Mouse (Mus musculus) E14TG2a.4 (cell line): Measurements from ENCODE around the gene Hmbs.

ENCODE experiments used
- H3K27me3 ChIP-seq: 2 replicates; pipeline ENCODE4 v1.6.1; 2014; ENCODE audit warnings: low read length, control low read depth; ENCODE audit not compliant: insufficient read depth
- H3K36me3 ChIP-seq: 2 replicates; pipeline ENCODE4 v1.6.1; 2014; ENCODE audit warnings: low read length, control low read depth; ENCODE audit not compliant: insufficient read depth
- H3K4me1 ChIP-seq: replicated peaks from 2 replicates; pipeline ENCODE4 v1.6.1; 2014; ENCODE audit warnings: low read depth, low read length, control low read depth
- H3K4me3 ChIP-seq: replicated peaks from 2 replicates; pipeline ENCODE4 v1.5.1; 2014; ENCODE audit warnings: mild to moderate bottlenecking, low read length
- H3K9me3 ChIP-seq: 2 replicates; pipeline ENCODE4 v1.6.1; 2014; ENCODE audit warnings: low read length, control low read depth
- CTCF ChIP-seq: conservative IDR thresholded peaks from 2 replicates; pipeline ENCODE4 v1.5.1; 2014; ENCODE audit warnings: low read length
- NANOG ChIP-seq: IDR thresholded peaks from 2 replicates; pipeline ENCODE4 v1.6.1; 2014; ENCODE audit warnings: borderline replicate concordance, low read length, mixed read lengths
- POU5F1 ChIP-seq: IDR thresholded peaks from 2 replicates; pipeline ENCODE4 v1.6.1; 2014; ENCODE audit warnings: low read length, borderline replicate concordance

Gene Hmbs

GRCm38 (mm10) chr9:44319887-44320798 lies 23.9 kb downstream of the Hmbs start, which contains the start of gene C2cd2l:
C2cd2l (minus strand) TSS chr9:44320285.
- Histone ChIP-seq H3K9me3 (no peaks in the 10 kb centered on the region), H3K36me3 (peaks cover 19% of the 10 kb centered on the region), H3K4me3 (peak within 1 kb of the TSS; percentile 97), H3K27me3 (peaks cover 45% of the 10 kb centered on the region), H3K4me1 (peaks cover 65% of the 10 kb centered on the region)
- no peak for TF ChIP-seq POU5F1
- no peak for TF ChIP-seq NANOG
- TF ChIP-seq CTCF: no peak

DNA sequence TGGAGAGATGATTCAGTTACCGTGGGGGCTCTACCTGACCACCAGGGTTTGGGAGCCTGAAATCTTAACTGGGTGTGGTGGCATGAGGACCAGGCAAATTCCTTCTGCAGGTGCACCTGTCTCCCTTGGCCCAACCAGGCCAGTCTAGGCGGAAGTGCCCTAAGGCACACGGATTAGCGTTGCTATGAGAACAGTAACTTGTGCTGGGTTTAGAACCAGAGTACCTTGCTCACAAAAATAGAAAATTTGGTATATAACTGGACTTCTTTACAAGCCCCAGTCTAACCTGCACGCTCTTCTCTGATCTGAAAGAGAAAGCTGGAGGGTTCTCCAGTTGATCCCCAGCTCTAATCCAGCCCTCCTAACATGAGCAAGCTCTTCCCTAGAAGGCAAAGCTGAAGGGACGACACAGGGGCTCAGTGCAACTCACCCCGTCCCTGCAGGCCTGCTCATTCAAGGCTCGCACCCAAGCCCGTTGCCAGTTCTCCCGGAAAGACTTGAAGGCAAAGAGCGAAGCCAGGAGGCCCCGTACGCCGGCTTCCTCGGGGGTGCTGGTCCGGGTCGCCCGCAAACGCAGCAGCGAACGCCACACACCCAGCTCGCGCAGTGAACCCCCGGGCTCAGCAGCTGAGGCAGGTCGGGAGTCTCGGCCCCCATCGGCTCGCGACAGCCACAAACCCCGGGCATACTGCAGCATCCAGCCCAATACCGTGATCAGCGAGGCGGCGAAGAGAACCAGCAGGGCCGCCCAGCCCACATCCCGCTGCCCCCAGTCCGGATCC lies 24.7 kb downstream of the Hmbs start:
- H3K4me1 ChIP-seq: peaks cover 69% of the 10 kb centered on the region
- peaks cover 53% of the 10 kb centered on the region for H3K27me3 ChIP-seq
- TF ChIP-seq NANOG: no peak
- TF ChIP-seq POU5F1: no peak
- no peak for TF ChIP-seq CTCF
- H3K36me3 ChIP-seq: peaks cover 28% of the 10 kb centered on the region
- peak overlapping the region; percentile 97 for H3K4me3 ChIP-seq
- H3K9me3 ChIP-seq: no peaks in the 10 kb centered on the region

GRCm38 (mm10) chr9:44318826-44319095 lies 25.3 kb downstream of the Hmbs start:
- H3K4me3 ChIP-seq: peak overlapping the region; percentile 97
- H3K9me3 ChIP-seq: no peaks in the 10 kb centered on the region
- no peak for TF ChIP-seq POU5F1
- TF ChIP-seq CTCF: no peak
- TF ChIP-seq NANOG: no peak
- H3K36me3 ChIP-seq: peaks cover 30% of the 10 kb centered on the region
- H3K27me3 ChIP-seq: peaks cover 58% of the 10 kb centered on the region
- H3K4me1 ChIP-seq: peaks cover 71% of the 10 kb centered on the region

DNA sequence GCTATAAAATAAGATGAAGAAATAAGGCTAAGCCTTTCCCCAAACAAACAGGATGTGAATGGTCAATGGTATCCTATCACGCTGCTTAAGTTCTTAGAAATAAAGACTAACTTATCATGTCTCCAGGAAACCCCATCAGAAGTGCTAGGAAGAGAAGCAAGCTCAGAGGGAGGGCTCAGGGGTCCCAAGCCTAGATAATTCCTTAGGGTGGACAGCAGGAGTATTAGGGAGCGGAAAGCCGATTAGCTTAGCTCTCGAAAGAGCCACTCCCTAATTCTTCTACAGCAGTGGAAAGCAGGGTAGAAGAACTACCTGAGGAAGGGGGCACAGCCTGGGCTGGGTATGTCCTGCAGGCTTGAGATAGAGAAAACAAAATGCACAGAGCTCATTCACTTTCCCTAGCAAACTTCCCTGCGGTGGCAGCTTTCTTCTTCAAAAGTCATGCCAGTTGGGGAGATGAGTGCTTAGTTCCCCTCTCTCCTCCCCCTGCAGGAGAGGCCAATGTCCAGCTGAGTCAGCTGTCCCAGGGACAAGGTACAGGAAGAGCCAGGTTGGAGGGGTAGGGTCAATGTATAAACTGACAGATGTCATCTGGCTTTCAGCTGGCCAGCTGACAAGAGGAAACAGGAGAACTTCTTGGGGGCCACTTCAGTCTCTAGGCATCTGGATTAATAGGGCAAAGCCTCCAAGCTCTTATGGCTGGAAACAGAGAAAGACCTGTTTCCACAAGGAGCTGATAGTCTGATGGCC lies 25.8 kb downstream of the Hmbs start:
- H3K4me3 ChIP-seq: no peak overlapping the region
- peaks cover 73% of the 10 kb centered on the region for H3K4me1 ChIP-seq
- H3K36me3 ChIP-seq: peaks cover 35% of the 10 kb centered on the region
- H3K27me3 ChIP-seq: peaks cover 64% of the 10 kb centered on the region
- H3K9me3 ChIP-seq: no peaks in the 10 kb centered on the region
- TF ChIP-seq NANOG: no peak
- TF ChIP-seq POU5F1: no peak
- TF ChIP-seq CTCF: no peak

DNA sequence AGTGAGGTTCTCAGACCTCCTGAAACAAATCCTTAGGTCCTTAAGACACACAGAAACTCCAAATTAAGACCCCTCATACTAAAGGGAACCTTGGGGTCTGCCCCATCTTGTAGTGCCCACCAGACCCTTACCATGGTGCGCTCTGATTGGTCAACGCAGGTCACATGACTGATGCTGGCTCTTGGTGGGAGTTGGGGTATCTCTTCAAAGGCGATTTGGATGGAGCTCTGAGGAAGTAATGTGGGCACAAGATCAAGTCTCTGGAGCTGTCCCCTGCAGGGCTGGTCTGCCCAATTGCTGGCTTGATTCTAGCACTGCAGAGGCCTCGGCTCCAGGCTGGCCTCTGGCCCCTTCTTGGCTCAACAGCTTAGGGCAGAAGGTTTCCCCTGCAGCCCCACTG lies 26.6 kb downstream of the Hmbs start:
- TF ChIP-seq CTCF: no peak
- TF ChIP-seq POU5F1: no peak
- TF ChIP-seq NANOG: no peak
- Histone ChIP-seq H3K4me3 (no peak overlapping the region), H3K9me3 (no peaks in the 10 kb centered on the region), H3K27me3 (peaks cover 72% of the 10 kb centered on the region), H3K4me1 (peaks cover 69% of the 10 kb centered on the region), H3K36me3 (peaks cover 38% of the 10 kb centered on the region)

DNA sequence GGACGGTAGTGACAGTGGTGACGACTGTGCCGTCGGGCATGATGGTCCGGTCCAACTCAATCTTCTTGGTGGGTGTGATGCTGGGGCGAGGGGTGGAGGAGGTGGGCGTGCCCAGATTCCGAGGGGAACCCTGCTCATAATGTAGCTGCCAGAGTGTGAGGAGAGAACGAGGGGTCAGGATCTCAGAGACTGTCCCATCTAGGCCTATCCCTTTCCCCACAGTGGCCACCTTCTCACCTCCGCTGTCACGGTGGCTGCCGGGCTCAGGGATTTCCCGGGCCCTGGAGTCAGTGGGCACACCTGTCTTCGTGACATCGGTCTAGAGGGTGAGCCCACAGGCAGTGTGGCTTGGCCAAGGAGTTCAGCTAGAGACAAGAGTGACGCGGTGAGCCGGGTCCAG lies 29.1 kb downstream of the Hmbs start:
- no peak for TF ChIP-seq NANOG
- TF ChIP-seq POU5F1: no peak
- no peak for TF ChIP-seq CTCF
- H3K4me1 ChIP-seq: peaks cover 75% of the 10 kb centered on the region
- peaks cover 87% of the 10 kb centered on the region for H3K27me3 ChIP-seq
- no peaks in the 10 kb centered on the region for H3K9me3 ChIP-seq
- peaks cover 38% of the 10 kb centered on the region for H3K36me3 ChIP-seq
- H3K4me3 ChIP-seq: no peak overlapping the region

- H3K4me1 ChIP-seq: peaks cover 79% of the 10 kb centered on the region
- H3K27me3 ChIP-seq: peaks cover 85% of the 10 kb centered on the region
- no peak overlapping the region for H3K4me3 ChIP-seq
- H3K9me3 ChIP-seq: no peaks in the 10 kb centered on the region
- TF ChIP-seq NANOG (no peak), CTCF (no peak), POU5F1 (no peak)
- H3K36me3 ChIP-seq: peaks cover 38% of the 10 kb centered on the region
Observed at GRCm38 (mm10) chr9:44314257-44314547, 29.8 kb downstream of the Hmbs start.
